Mouse (Mus musculus): ENCODE results near the gene Gm20517. TPM values are rescaled to one million over a fixed set of nuclear protein-coding genes. Genes with fewer than 3 reads are reported as not detected.

Gm20517 gene
- polyA plus RNA-seq, 1 experiment from 2014 or later: 2.5 TPM

DNA sequence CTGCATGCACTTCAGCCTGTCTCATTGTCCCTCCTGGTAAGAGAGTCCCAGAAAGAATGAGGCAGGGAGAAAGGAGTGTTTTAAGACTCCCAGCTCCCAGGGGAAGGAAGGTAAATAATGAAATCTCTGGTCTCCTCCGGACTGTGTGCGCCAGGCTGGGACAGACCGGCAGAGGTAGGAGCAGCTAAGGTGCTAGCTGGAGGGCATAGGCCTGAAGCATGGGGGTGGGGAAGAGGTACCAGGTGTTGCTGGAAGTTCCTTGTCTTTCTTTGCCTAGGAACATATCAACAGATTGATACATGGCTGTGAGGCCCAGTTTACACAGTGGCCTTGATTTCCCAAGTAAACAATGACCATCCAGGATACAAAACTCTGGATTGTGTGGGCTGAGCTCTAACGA, 97.6 kb downstream of the Gm20517 start:
- H3K27ac ChIP-seq: no peak overlapping the region
- ATAC-seq (ENCODE audit: low FRiP score): no peak
- no peak overlapping the region for H3K4me3 ChIP-seq
- no peaks in the 10 kb centered on the region for H3K9me3 ChIP-seq (replicated peaks)
- H3K27me3 ChIP-seq: no peaks in the 10 kb centered on the region
- no peak overlapping the region for H3K9ac ChIP-seq
- H3K4me1 ChIP-seq: 0 out of 2 replicates have a peak, but pooled peaks cover 2% of the 10 kb centered on the region
- no peaks in the 10 kb centered on the region for H3K36me3 ChIP-seq
- 66% methylated on average over 4 of the region's 4 CpGs for WGBS
- no peak overlapping the region for H3K4me2 ChIP-seq (replicated peaks)

DNA sequence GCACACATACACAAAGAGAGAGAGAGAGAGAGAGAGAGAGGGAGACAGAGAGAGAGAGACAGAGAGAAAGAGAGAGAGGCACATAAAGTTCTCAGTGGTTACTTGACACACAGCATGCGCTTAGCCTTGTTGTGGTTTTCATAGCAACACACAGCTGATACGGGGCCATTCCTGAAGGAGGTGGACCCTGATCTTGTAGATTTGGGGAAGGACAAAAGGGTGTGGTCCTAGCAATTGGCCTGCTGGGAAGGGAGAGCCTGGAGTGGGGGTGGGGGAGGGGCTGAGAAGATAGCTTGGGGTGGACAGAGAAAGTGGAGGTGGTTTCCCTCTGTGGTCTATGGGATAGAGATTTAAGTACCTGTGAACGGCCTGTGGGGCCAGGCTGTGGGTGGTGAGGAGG, 98.6 kb downstream of the Gm20517 start:
- Histone ChIP-seq H3K4me3 (no peak overlapping the region), H3K27ac (no peak overlapping the region), H3K36me3 (no peaks in the 10 kb centered on the region), H3K27me3 (no peaks in the 10 kb centered on the region), H3K4me2 (replicated peaks) (no peak overlapping the region), H3K9ac (no peak overlapping the region), H3K4me1 (0 out of 2 replicates have a peak, but pooled peaks cover 2% of the 10 kb centered on the region), H3K9me3 (replicated peaks) (no peaks in the 10 kb centered on the region)
- WGBS: 70% methylated on average over 3 of the region's 3 CpGs
- no peak for ATAC-seq (ENCODE audit: low FRiP score)

DNA sequence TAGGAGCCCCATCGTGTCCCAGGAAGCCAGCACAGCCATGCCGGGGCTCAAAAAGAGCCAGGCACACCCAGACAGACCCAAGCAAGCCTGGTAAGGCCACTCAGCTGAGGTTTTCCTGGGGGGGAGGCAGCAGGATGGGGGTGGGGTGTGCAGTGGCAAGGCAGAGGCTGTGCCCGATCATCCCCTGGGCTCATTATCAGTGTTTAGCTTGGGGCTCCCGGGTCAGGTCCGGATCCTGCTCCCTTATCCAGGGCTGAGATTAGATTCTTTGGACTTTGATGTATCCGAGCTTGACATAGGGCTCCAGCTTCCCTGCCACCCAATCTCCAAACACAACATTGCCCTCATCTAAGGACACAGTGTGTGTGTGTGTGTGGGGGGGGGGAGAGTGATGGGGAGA, 100.5 kb downstream of the Gm20517 start:
- WGBS: 59% methylated on average over 6 of the region's 6 CpGs
- no peak overlapping the region for H3K27ac ChIP-seq
- 0 out of 2 replicates have a peak, but pooled peaks cover 2% of the 10 kb centered on the region for H3K4me1 ChIP-seq
- no peaks in the 10 kb centered on the region for H3K27me3 ChIP-seq
- H3K9me3 ChIP-seq (replicated peaks): no peaks in the 10 kb centered on the region
- no peak for ATAC-seq (ENCODE audit: low FRiP score)
- no peak overlapping the region for H3K9ac ChIP-seq
- no peak overlapping the region for H3K4me2 ChIP-seq (replicated peaks)
- no peaks in the 10 kb centered on the region for H3K36me3 ChIP-seq
- no peak overlapping the region for H3K4me3 ChIP-seq

DNA sequence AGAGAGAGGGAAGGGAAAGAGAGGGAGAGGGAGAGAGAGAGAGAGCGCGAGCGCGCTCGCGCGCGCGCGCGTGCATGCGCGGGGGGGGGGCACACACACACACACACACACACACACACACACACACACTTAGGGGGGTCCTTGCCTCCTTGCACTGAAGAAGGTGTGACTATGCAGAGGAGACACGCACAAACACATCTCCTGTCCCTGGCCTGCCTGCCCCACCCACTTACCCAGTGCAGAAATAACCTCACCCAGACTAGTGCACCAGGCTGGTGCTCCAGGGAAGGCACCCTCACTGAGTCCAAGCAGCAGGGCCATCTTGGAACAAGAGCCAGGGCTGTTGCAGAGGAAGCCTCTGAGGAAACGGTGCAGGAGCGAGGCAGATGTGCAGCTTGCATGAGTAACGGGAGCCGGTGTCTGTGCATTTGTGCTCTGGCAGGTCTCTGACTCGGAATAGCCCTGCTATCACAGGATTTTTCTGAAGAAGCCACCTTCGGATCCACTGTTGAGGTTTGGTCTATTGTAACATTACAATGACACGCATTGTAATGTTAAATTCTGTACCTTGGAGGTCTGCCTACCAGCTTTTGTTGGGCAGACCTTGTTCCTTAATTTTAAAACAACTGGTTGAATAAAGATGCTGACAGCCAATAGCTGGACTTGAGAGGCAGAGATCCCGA, 101.6 kb downstream of the Gm20517 start:
- Histone ChIP-seq H3K27me3 (0 out of 2 replicates have a peak, but pooled peaks cover 1% of the 10 kb centered on the region), H3K36me3 (no peaks in the 10 kb centered on the region), H3K9me3 (replicated peaks) (no peaks in the 10 kb centered on the region), H3K27ac (no peak overlapping the region), H3K4me1 (0 out of 2 replicates have a peak, but pooled peaks cover 2% of the 10 kb centered on the region), H3K4me2 (replicated peaks) (no peak overlapping the region), H3K4me3 (no peak overlapping the region), H3K9ac (no peak overlapping the region)
- 44% methylated on average over 15 of the region's 22 CpGs for WGBS
- ATAC-seq (ENCODE audit: low FRiP score): no peak

DNA sequence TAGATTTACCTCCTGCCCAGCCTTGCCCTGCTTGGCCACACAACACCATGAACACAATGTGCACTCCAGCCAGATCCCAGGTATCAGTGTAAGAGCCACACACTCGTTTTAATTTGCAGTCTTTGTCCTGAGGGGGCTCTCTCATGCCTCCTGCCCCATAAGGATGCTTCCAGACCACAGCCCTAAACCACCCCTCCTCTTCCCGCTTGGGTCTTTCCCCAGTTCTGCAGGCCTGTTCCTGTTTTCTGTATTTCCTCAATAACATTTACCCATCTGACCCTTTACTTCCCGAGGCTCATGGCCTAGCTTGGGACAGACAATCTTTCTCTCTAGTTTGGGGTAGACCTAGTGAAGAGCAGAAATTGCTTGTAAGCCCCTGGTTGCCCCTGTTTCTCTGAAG, 103.6 kb downstream of the Gm20517 start:
- WGBS: 55% methylated on average over 3 of the region's 3 CpGs
- no peak overlapping the region for H3K4me2 ChIP-seq (replicated peaks)
- ATAC-seq (ENCODE audit: low FRiP score): no peak
- 0 out of 2 replicates have a peak, but pooled peaks cover 2% of the 10 kb centered on the region for H3K4me1 ChIP-seq
- H3K36me3 ChIP-seq: no peaks in the 10 kb centered on the region
- no peaks in the 10 kb centered on the region for H3K9me3 ChIP-seq (replicated peaks)
- no peak overlapping the region for H3K27ac ChIP-seq
- no peak overlapping the region for H3K4me3 ChIP-seq
- H3K27me3 ChIP-seq: 0 out of 2 replicates have a peak, but pooled peaks cover 3% of the 10 kb centered on the region
- H3K9ac ChIP-seq: no peak overlapping the region

DNA sequence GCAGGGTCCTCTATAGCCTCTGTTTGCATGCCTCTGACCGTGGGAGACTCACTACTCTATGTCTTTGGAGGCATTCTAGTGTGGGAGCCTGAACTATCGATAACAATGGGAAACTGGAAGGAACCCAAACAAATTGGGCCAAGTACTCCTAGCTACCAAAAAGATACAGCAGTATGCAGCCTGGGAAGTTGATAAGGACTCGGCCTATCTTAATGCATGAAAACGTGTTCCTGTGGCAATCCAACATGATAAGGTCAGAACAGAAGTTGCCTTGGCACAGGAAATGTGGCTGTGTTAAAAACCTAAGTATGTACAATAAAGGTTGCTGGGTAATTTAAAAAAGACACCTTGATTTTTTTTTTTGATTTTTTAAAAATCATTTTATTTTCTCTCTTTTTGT, 109.8 kb downstream of the Gm20517 start:
- Histone ChIP-seq H3K27me3 (0 out of 2 replicates have a peak, but pooled peaks cover 3% of the 10 kb centered on the region), H3K9me3 (replicated peaks) (no peaks in the 10 kb centered on the region), H3K4me1 (no peaks in the 10 kb centered on the region), H3K4me2 (replicated peaks) (no peak overlapping the region), H3K27ac (no peak overlapping the region), H3K4me3 (no peak overlapping the region), H3K9ac (no peak overlapping the region), H3K36me3 (no peaks in the 10 kb centered on the region)
- WGBS: 90% methylated on average over 4 of the region's 4 CpGs
- ATAC-seq (ENCODE audit: low FRiP score): no peak

DNA sequence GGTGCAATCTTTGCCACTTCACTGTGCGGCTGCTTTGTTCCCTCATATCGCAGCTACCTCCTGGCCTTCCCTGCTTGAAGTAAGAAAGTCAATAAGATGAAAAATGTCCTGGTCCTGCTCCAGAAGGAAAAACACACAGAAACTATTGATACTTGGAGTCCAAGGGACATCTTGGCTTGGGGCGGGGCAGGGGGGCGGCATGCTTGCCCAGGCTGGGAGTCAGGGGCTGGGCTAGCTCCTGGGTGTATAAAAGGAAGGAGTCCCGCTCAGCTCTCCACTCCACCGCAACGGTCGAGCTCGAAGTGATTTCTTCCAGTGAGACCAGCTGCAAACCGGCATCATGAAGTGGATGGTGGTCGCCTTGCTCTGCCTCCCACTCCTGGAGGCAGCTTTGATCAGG, 115.2 kb downstream of the Gm20517 start, which contains the start of gene Pgc:
Pgc (plus strand) TSS at position 277 of the 400 bp plus-strand sequence.
- H3K27ac ChIP-seq: no peak within 1 kb of the TSS
- H3K27me3 ChIP-seq: no peaks in the 10 kb centered on the region; the same call in 1 of the 2 replicates
- no peaks in the 10 kb centered on the region for H3K9me3 ChIP-seq (replicated peaks)
- ATAC-seq (ENCODE audit: low FRiP score): no peak
- H3K9ac ChIP-seq: no peak within 1 kb of the TSS
- no peak within 1 kb of the TSS for H3K4me3 ChIP-seq
- H3K36me3 ChIP-seq: no peaks in the 10 kb centered on the region
- 77% methylated on average over 11 of the region's 11 CpGs for WGBS
- no peak within 1 kb of the TSS for H3K4me2 ChIP-seq (replicated peaks)
- no peaks in the 10 kb centered on the region for H3K4me1 ChIP-seq

DNA sequence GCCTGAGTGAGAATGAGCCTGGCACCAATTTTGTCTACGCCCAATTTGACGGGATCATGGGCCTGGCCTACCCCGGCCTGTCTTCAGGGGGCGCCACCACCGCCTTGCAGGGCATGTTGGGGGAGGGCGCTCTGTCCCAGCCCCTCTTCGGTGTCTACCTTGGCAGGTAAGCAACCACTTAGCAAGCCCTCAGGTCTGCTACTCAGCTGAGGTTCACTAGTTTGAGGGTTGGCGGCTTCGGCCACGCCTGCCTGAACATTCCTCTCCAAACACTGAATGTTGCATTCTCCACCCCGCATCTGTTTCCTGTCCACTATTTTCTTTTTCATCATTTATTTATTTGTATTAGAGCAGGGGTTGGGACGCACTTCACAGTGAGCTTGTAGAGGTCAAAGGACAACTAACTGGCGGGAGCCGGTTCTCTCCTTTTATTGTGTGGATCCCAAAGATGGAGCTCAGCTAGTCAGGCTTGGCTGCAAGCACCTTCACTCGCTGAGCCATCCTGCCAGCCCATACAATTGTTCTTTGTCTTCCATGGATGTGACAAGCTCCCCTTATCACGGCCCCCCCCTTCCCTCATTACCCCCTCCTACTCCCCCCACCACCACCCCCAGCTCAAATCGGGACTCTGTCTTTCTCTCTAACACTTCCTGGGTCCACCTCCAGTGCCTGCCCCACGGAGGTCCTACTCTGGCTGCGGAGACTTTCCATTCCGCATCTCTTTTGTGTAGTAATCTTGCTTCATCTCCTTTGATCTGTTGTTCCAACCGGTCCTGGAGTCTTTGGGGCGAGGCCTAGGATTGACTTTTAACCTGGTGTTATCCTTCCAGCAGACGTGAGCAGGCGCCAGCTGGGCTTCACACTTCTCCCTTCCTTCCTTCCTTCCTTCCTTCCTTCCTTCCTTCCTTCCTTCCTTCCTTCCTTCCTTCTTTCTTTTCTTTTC, 119.5 kb downstream of the Gm20517 start:
- no peak for ATAC-seq (ENCODE audit: low FRiP score)
- H3K4me2 ChIP-seq (replicated peaks): no peak overlapping the region
- no peaks in the 10 kb centered on the region for H3K9me3 ChIP-seq (replicated peaks)

More for the DNA sequence above, 119.5 kb downstream of the Gm20517 start:
- WGBS: 50% methylated on average over 24 of the region's 24 CpGs
- no peak overlapping the region for H3K9ac ChIP-seq
- no peaks in the 10 kb centered on the region for H3K4me1 ChIP-seq
- no peak overlapping the region for H3K27ac ChIP-seq
- H3K4me3 ChIP-seq: no peak overlapping the region
- peaks cover 3% of the 10 kb centered on the region; the same call in 1 of the 2 replicates for H3K27me3 ChIP-seq
- no peaks in the 10 kb centered on the region for H3K36me3 ChIP-seq

Other genes with a start within 250 kb of the Gm20517 start
- 64.3 and 69.3 TPM in 2 replicates for gene Mrps10, start 242.7 kb upstream of the Gm20517 start, polyA plus RNA-seq (2016; fragmentation: Nextera tagmentation; extraction: Ambion mirVana)
- gene Guca1b, start 226.2 kb upstream of the Gm20517 start, polyA plus RNA-seq (2016; fragmentation: Nextera tagmentation; extraction: Ambion mirVana): 0.59 and 0.93 TPM in 2 replicates
- gene Guca1a, start 211.0 kb upstream of the Gm20517 start, polyA plus RNA-seq (2016; fragmentation: Nextera tagmentation; extraction: Ambion mirVana): 0.84 and 1.2 TPM in 2 replicates
- 0.28 and 0.34 TPM in 2 replicates for gene AI661453, start 175.0 kb upstream of the Gm20517 start, polyA plus RNA-seq (2016; fragmentation: Nextera tagmentation; extraction: Ambion mirVana)
- gene 1700001C19Rik, start 174.2 kb upstream of the Gm20517 start, polyA plus RNA-seq (2016; fragmentation: Nextera tagmentation; extraction: Ambion mirVana): 0.14 and 0.65 TPM in 2 replicates
- 27.5 and 29.5 TPM in 2 replicates for gene Taf8, start 109.3 kb upstream of the Gm20517 start, polyA plus RNA-seq (2016; fragmentation: Nextera tagmentation; extraction: Ambion mirVana)
- gene Ccnd3, start 106.5 kb upstream of the Gm20517 start, polyA plus RNA-seq (2016; fragmentation: Nextera tagmentation; extraction: Ambion mirVana): 177 and 179 TPM in 2 replicates
- gene Bysl, start 97 bp upstream of the Gm20517 start, polyA plus RNA-seq (2016; fragmentation: Nextera tagmentation; extraction: Ambion mirVana): 31.8 and 32.0 TPM in 2 replicates
- gene Med20, start within 50 bp of the Gm20517 start, polyA plus RNA-seq (2016; fragmentation: Nextera tagmentation; extraction: Ambion mirVana): 38.8 and 39.0 TPM in 2 replicates
- gene Usp49, start 19.1 kb downstream of the Gm20517 start, polyA plus RNA-seq (2016; fragmentation: Nextera tagmentation; extraction: Ambion mirVana): 10.5 and 12.3 TPM in 2 replicates
- gene Tomm6, start 76.8 kb downstream of the Gm20517 start, polyA plus RNA-seq (2016; fragmentation: Nextera tagmentation; extraction: Ambion mirVana): 320 and 339 TPM in 2 replicates
- gene Frs3, start 77.4 kb downstream of the Gm20517 start, polyA plus RNA-seq (2016; fragmentation: Nextera tagmentation; extraction: Ambion mirVana): 18.7 and 18.9 TPM in 2 replicates
- 0.23 and 0.27 TPM in 2 replicates for gene Gm21981, start 82.9 kb downstream of the Gm20517 start, polyA plus RNA-seq (2016; fragmentation: Nextera tagmentation; extraction: Ambion mirVana)
- 0.63 and 1.2 TPM in 2 replicates for gene Prickle4, start 83.1 kb downstream of the Gm20517 start, polyA plus RNA-seq (2016; fragmentation: Nextera tagmentation; extraction: Ambion mirVana)
- not detected in 2 replicates for gene Pgc, start 115.3 kb downstream of the Gm20517 start, polyA plus RNA-seq (2016; fragmentation: Nextera tagmentation; extraction: Ambion mirVana)
- gene Tfeb, start 125.4 kb downstream of the Gm20517 start, polyA plus RNA-seq (2016; fragmentation: Nextera tagmentation; extraction: Ambion mirVana): 4.9 TPM in 2 replicates
- gene Mdfi, start 223.1 kb downstream of the Gm20517 start, polyA plus RNA-seq (2016; fragmentation: Nextera tagmentation; extraction: Ambion mirVana): 15.0 and 20.9 TPM in 2 replicates